ENCODE assay signal across 14 mouse cellular contexts in genomic region chr15:51628518-51628917, GRCm38 (mm10).
A peak's percentile ranks its signal among the peaks of the same experiment; 100 is the strongest.
DNase-seq lines count a peak whose midpoint lies in the region; ATAC-seq and TF ChIP-seq lines count a peak whose summit lies in the region.
"Had no signal": no experiment of that assay in that cellular context is flagged by ENCODE, and none has a peak within 500 bp of the region (broad histone marks: within the 10 kb centered on the region; RNA-seq: fewer than 3 reads in every experiment).

No protein-coding gene starts in this region.

- TF ChIP-seq EP300 in stomach, postnatal 0 days (optimal IDR thresholded peaks at IDR 0.05): no peak

- H3K36me3 ChIP-seq in intestine, embryonic 15.5 days: no peaks in the 10 kb centered on the region
- no peaks in the 10 kb centered on the region for H3K36me3 ChIP-seq in intestine, embryonic 16.5 days (ENCODE audit: control insufficient read depth, insufficient read depth, low read length)
- no peaks in the 10 kb centered on the region for H3K36me3 ChIP-seq in stomach, embryonic 14.5 days (ENCODE audit: control insufficient read depth, insufficient read depth, low read length)
- H3K36me3 ChIP-seq in stomach, postnatal 0 days (ENCODE audit: control insufficient read depth, insufficient read depth, low read length): no peaks in the 10 kb centered on the region
- H3K36me3 ChIP-seq in lung, embryonic 15.5 days: no peaks in the 10 kb centered on the region
- H3K36me3 ChIP-seq: liver, embryonic 15.5 days; neural tube, embryonic 12.5 days had no signal

- no peak overlapping the region for H3K4me3 ChIP-seq in intestine, embryonic 15.5 days (replicated peaks)
- no peak overlapping the region for H3K4me3 ChIP-seq in intestine, embryonic 16.5 days (ENCODE audit: low read length)
- no peak overlapping the region for H3K4me3 ChIP-seq in stomach, embryonic 14.5 days (ENCODE audit: low read depth, low read length)
- no peak overlapping the region for H3K4me3 ChIP-seq in stomach, postnatal 0 days (ENCODE audit: low read depth, low read length)
- no peak overlapping the region for H3K4me3 ChIP-seq in lung, embryonic 15.5 days
- H3K4me3 ChIP-seq: forebrain, embryonic 13.5 days; heart, adult 2 months; liver, embryonic 15.5 days; neural tube, embryonic 12.5 days had no signal

- H3K27ac ChIP-seq in intestine, embryonic 15.5 days: no peak overlapping the region
- no peak overlapping the region for H3K27ac ChIP-seq in intestine, embryonic 16.5 days (ENCODE audit: low read length)
- H3K27ac ChIP-seq in stomach, embryonic 14.5 days (ENCODE audit: low read length): no peak overlapping the region
- H3K27ac ChIP-seq in stomach, postnatal 0 days (replicated peaks): no peak overlapping the region
- peak overlapping the region; percentile 39; the same call in 1 of the 2 replicates for H3K27ac ChIP-seq in lung, embryonic 15.5 days
- H3K27ac ChIP-seq: forebrain, embryonic 13.5 days; heart, adult 2 months; liver, embryonic 15.5 days; neural tube, embryonic 12.5 days had no signal

- H3K27me3 ChIP-seq in intestine, embryonic 15.5 days (replicated peaks): no peaks in the 10 kb centered on the region
- H3K27me3 ChIP-seq in intestine, embryonic 16.5 days (replicated peaks; ENCODE audit: control insufficient read depth, insufficient read depth, low read length): no peaks in the 10 kb centered on the region
- H3K27me3 ChIP-seq in stomach, embryonic 14.5 days (ENCODE audit: control insufficient read depth, insufficient read depth, low read length): no peaks in the 10 kb centered on the region
- no peaks in the 10 kb centered on the region for H3K27me3 ChIP-seq in stomach, postnatal 0 days (ENCODE audit: control insufficient read depth, insufficient read depth, low read length)
- no peaks in the 10 kb centered on the region for H3K27me3 ChIP-seq in lung, embryonic 15.5 days
- H3K27me3 ChIP-seq: forebrain, embryonic 13.5 days; liver, embryonic 15.5 days; neural tube, embryonic 12.5 days had no signal

- no peak overlapping the region for H3K4me2 ChIP-seq in intestine, embryonic 15.5 days (replicated peaks)
- no peak overlapping the region for H3K4me2 ChIP-seq in intestine, embryonic 16.5 days (ENCODE audit: low read depth, low read length)
- H3K4me2 ChIP-seq in stomach, embryonic 14.5 days (replicated peaks; ENCODE audit: low read depth, low read length): no peak overlapping the region
- H3K4me2 ChIP-seq in stomach, postnatal 0 days (replicated peaks; ENCODE audit: low read depth): no peak overlapping the region
- no peak overlapping the region for H3K4me2 ChIP-seq in lung, embryonic 15.5 days
- H3K4me2 ChIP-seq: forebrain, embryonic 13.5 days; liver, embryonic 15.5 days; neural tube, embryonic 12.5 days had no signal

- WGBS in intestine, embryonic 15.5 days: 47% methylated on average over 4 of the region's 4 CpGs
- WGBS in intestine, embryonic 16.5 days: 46% methylated on average over 4 of the region's 4 CpGs
- 42% methylated on average over 4 of the region's 4 CpGs for WGBS in stomach, embryonic 14.5 days
- 43% methylated on average over 4 of the region's 4 CpGs for WGBS in stomach, postnatal 0 days
- 31% methylated on average over 4 of the region's 4 CpGs for WGBS in lung, embryonic 15.5 days

- no peaks in the 10 kb centered on the region for H3K4me1 ChIP-seq in intestine, embryonic 15.5 days (replicated peaks)
- H3K4me1 ChIP-seq in intestine, embryonic 16.5 days (ENCODE audit: control insufficient read depth, insufficient read depth, low read length): no peaks in the 10 kb centered on the region
- no peaks in the 10 kb centered on the region for H3K4me1 ChIP-seq in stomach, embryonic 14.5 days (ENCODE audit: control insufficient read depth, insufficient read depth, low read length)
- 0 out of 2 replicates have a peak, but pooled peaks cover 2% of the 10 kb centered on the region for H3K4me1 ChIP-seq in stomach, postnatal 0 days (replicated peaks; ENCODE audit: control insufficient read depth, insufficient read depth)
- H3K4me1 ChIP-seq in lung, embryonic 15.5 days: no peaks in the 10 kb centered on the region
- H3K4me1 ChIP-seq: forebrain, embryonic 13.5 days; liver, embryonic 15.5 days; neural tube, embryonic 12.5 days had no signal

- no peaks in the 10 kb centered on the region for H3K9me3 ChIP-seq in intestine, embryonic 15.5 days
- no peaks in the 10 kb centered on the region for H3K9me3 ChIP-seq in intestine, embryonic 16.5 days (ENCODE audit: control insufficient read depth, low read length)
- no peaks in the 10 kb centered on the region for H3K9me3 ChIP-seq in stomach, embryonic 14.5 days (ENCODE audit: control insufficient read depth, low read depth, low read length)
- H3K9me3 ChIP-seq in stomach, postnatal 0 days (ENCODE audit: control insufficient read depth, low read length): no peaks in the 10 kb centered on the region
- no peaks in the 10 kb centered on the region for H3K9me3 ChIP-seq in lung, embryonic 15.5 days
- H3K9me3 ChIP-seq: forebrain, embryonic 13.5 days; liver, embryonic 15.5 days; neural tube, embryonic 12.5 days had no signal

- 0 out of 2 replicates have a peak, but pooled peaks have one; percentile 55 for ATAC-seq in intestine, embryonic 15.5 days
- ATAC-seq in intestine, embryonic 16.5 days: no peak
- ATAC-seq in stomach, embryonic 14.5 days (ENCODE audit: insufficient number of reproducible peaks, insufficient read depth, low FRiP score, low read depth): peak; percentile 58; the same call in 1 of the 2 replicates
- ATAC-seq in stomach, postnatal 0 days (ENCODE audit: low FRiP score, low TSS enrichment): no peak
- ATAC-seq in lung, embryonic 15.5 days (ENCODE audit: borderline replicate concordance, extremely low read depth, low FRiP score, low TSS enrichment): peak; percentile 93; the same call in 1 of the 2 replicates

- H3K9ac ChIP-seq in intestine, embryonic 15.5 days: no peak overlapping the region
- H3K9ac ChIP-seq in intestine, embryonic 16.5 days (ENCODE audit: low read depth, low read length): no peak overlapping the region
- no peak overlapping the region for H3K9ac ChIP-seq in stomach, embryonic 14.5 days (replicated peaks; ENCODE audit: low read depth, low read length)
- no peak overlapping the region for H3K9ac ChIP-seq in stomach, postnatal 0 days (ENCODE audit: low read length)
- H3K9ac ChIP-seq in lung, embryonic 15.5 days: no peak overlapping the region
- H3K9ac ChIP-seq: forebrain, embryonic 13.5 days; liver, embryonic 15.5 days; neural tube, embryonic 12.5 days had no signal

- TF ChIP-seq CTCF in stomach, postnatal 0 days (IDR thresholded peaks at IDR 0.05; ENCODE audit: low read depth): no peak

- no peak for DNase-seq in stomach, postnatal 0 days (ENCODE audit: low spot score)
- peak; percentile 9 for DNase-seq in testis, postnatal 14 days (ENCODE audit: low spot score)
- DNase-seq in cerebellum, adult 9-11 months: no peak
- DNase-seq in c-Kit-positive CD71-positive TER-119-positive erythroid progenitor cells, embryonic 14.5 days (ENCODE audit: low spot score): no peak
- DNase-seq: cerebellum, postnatal 10 days; heart, adult 2 months; right cerebral cortex, postnatal 25 days had no signal

Comparison
In these comparisons a context has a peak if more than half of its experiments do, and no peak if none do; other contexts are left out.
1. ATAC-seq: peak in intestine, embryonic 15.5 days (single experiment), stomach, embryonic 14.5 days (single experiment) and lung, embryonic 15.5 days (single experiment); none in intestine, embryonic 16.5 days (single experiment) and stomach, postnatal 0 days (single experiment).